In genomic region chr12:77699896-77700605, GRCm38 (mm10) we compare ENCODE assay signal across 15 mouse cellular contexts.
DNase-seq lines count a peak whose midpoint lies in the region; ATAC-seq and TF ChIP-seq lines count a peak whose summit lies in the region.
"Had no signal": no experiment of that assay in that cellular context is flagged by ENCODE, and none has a peak within 500 bp of the region (broad histone marks: within the 10 kb centered on the region; RNA-seq: fewer than 3 reads in every experiment).

No protein-coding gene starts in this region.

- peak; percentile 26 to 46 for DNase-seq in cerebellum, postnatal 14 days
- no peak for DNase-seq in cerebellum, adult 11-12 months
- DNase-seq in lung, embryonic 14.5 days: peak; percentile 4
- no peak for DNase-seq in lung, postnatal 4 days
- DNase-seq in right cerebral cortex, adult 18-20 months: peak; percentile 12
- no peak for DNase-seq in right cerebral cortex, postnatal 4 days
- no peak for DNase-seq in layer of hippocampus, adult 11-12 months (ENCODE audit: low spot score)
- DNase-seq: B cell, adult 2 months; heart, postnatal 36 days; kidney, adult 8-10 months; thymus, postnatal 36 days had no signal

- H3K4me3 ChIP-seq in lung, embryonic 14.5 days (ENCODE audit: low read depth, low read length): no peak overlapping the region
- H3K4me3 ChIP-seq: forebrain, embryonic 10.5 days; limb, embryonic 15.5 days had no signal

- ATAC-seq in lung, embryonic 14.5 days (ENCODE audit: insufficient read depth): no peak
- ATAC-seq: Patski had no signal

- no peaks in the 10 kb centered on the region for H3K36me3 ChIP-seq in lung, embryonic 14.5 days (ENCODE audit: insufficient read depth)
- H3K36me3 ChIP-seq: forebrain, embryonic 10.5 days; limb, embryonic 15.5 days had no signal

- H3K27me3 ChIP-seq in lung, embryonic 14.5 days (ENCODE audit: insufficient read depth, low read length): no peaks in the 10 kb centered on the region
- H3K27me3 ChIP-seq: limb, embryonic 15.5 days; Patski had no signal

- no peak overlapping the region for H3K27ac ChIP-seq in lung, embryonic 14.5 days (ENCODE audit: low read depth)
- H3K27ac ChIP-seq: forebrain, embryonic 10.5 days; limb, embryonic 15.5 days had no signal

- no peaks in the 10 kb centered on the region for H3K9me3 ChIP-seq in lung, embryonic 14.5 days (ENCODE audit: low read depth, low read length)
- H3K9me3 ChIP-seq: forebrain, embryonic 10.5 days; limb, embryonic 15.5 days had no signal

- H3K4me1 ChIP-seq in lung, embryonic 14.5 days (ENCODE audit: insufficient read depth): no peaks in the 10 kb centered on the region
- H3K4me1 ChIP-seq: limb, embryonic 15.5 days had no signal

- H3K9ac ChIP-seq in lung, embryonic 14.5 days: no peak overlapping the region
- H3K9ac ChIP-seq: limb, embryonic 15.5 days had no signal

- TF ChIP-seq CTCF in lung, embryonic 14.5 days (IDR thresholded peaks at IDR 0.05; ENCODE audit: low read depth): no peak

- 27% methylated on average over 2 of the region's 2 CpGs for WGBS in lung, embryonic 14.5 days

- H3K4me2 ChIP-seq in lung, embryonic 14.5 days: no peak overlapping the region
- H3K4me2 ChIP-seq: heart, embryonic 11.5 days; limb, embryonic 15.5 days had no signal

Comparison
In these comparisons a context has a peak if more than half of its experiments do, and no peak if none do; other contexts are left out.
1. DNase-seq: peak in cerebellum, postnatal 14 days (2 of 2), lung, embryonic 14.5 days (single experiment) and right cerebral cortex, adult 18-20 months (single experiment); none in cerebellum, adult 11-12 months (single experiment), lung, postnatal 4 days (0 of 2), right cerebral cortex, postnatal 4 days (single experiment) and layer of hippocampus, adult 11-12 months (single experiment).